Mouse (Mus musculus) CH12F3 (cell line): ENCODE data around the gene Rhot2.
"Not testable (repeated sequence)": the region's sequence is repeated elsewhere in the genome, so short reads cannot be mapped to it uniquely, and the experiment has no call there.

Experiments
- in situ Hi-C: fragments of 300-500 bp; cut with MboI; formaldehyde crosslinking; loops from 2 replicates; pipeline ENCODE4 v1.14.3; 2020; ENCODE audit warnings: low sequenced_read_pairs

Rhot2 gene

GRCm38 (mm10) chr17:25875171-25876136, 30.8 kb upstream of the Rhot2 start:
- in situ Hi-C loops, result loop anchor here (25.0 kb wide), 1 partner anchor 137 kb away; no protein-coding TSS in a partner anchor

- in situ Hi-C loops, result loop anchor here (25.0 kb wide), 1 partner anchor 138 kb away; no protein-coding TSS in a partner anchor
Measured at GRCm38 (mm10) chr17:25874721-25875170, 30.1 kb upstream of the Rhot2 start, which contains the start of gene Mettl26. Gene Mettl26 (plus strand): TSS chr17:25875074.

GRCm38 (mm10) chr17:25874148-25874720, 29.6 kb upstream of the Rhot2 start:
- in situ Hi-C loops, result no loop called here

GRCm38 (mm10) chr17:25873405-25874147, 28.9 kb upstream of the Rhot2 start:
- in situ Hi-C loops, result no loop called here

- in situ Hi-C loops, result no loop called here
Measured at GRCm38 (mm10) chr17:25872676-25873075, 28.0 kb upstream of the Rhot2 start.

GRCm38 (mm10) chr17:25871566-25871965, 26.9 kb upstream of the Rhot2 start:
- in situ Hi-C loops, result not testable (repeated sequence)

GRCm38 (mm10) chr17:25869954-25870353, 25.3 kb upstream of the Rhot2 start:
- in situ Hi-C loops, result no loop called here

- in situ Hi-C loops, result no loop called here
Measured at GRCm38 (mm10) chr17:25869498-25869897, 24.8 kb upstream of the Rhot2 start.

GRCm38 (mm10) chr17:25868601-25869191, 24.0 kb upstream of the Rhot2 start, which contains the start of gene Mcrip2:
Gene Mcrip2 (minus strand): TSS chr17:25868764.
- in situ Hi-C loops, result no loop called here

- in situ Hi-C loops, result no loop called here
Measured at GRCm38 (mm10) chr17:25867836-25868600, 23.4 kb upstream of the Rhot2 start.

GRCm38 (mm10) chr17:25867509-25867835, 22.8 kb upstream of the Rhot2 start:
- in situ Hi-C loops, result no loop called here

- in situ Hi-C loops, result no loop called here
Measured at GRCm38 (mm10) chr17:25866172-25866571, 21.5 kb upstream of the Rhot2 start.

- in situ Hi-C loops, result no loop called here
Measured at GRCm38 (mm10) chr17:25865288-25865687, 20.6 kb upstream of the Rhot2 start.

GRCm38 (mm10) chr17:25864311-25864710, 19.7 kb upstream of the Rhot2 start:
- in situ Hi-C loops, result no loop called here

- in situ Hi-C loops, result no loop called here
Measured at GRCm38 (mm10) chr17:25863681-25864080, 19.0 kb upstream of the Rhot2 start.

GRCm38 (mm10) chr17:25861704-25862612, 17.3 kb upstream of the Rhot2 start:
- in situ Hi-C loops, result no loop called here

- in situ Hi-C loops, result no loop called here
Measured at GRCm38 (mm10) chr17:25860832-25861703, 16.4 kb upstream of the Rhot2 start, which contains the start of gene Wdr90. Gene Wdr90 (minus strand): TSS chr17:25861501.

- in situ Hi-C loops, result no loop called here
Measured at GRCm38 (mm10) chr17:25860229-25860628, 15.6 kb upstream of the Rhot2 start.
